Mouse (Mus musculus) heart, postnatal 0 days (tissue): ENCODE results near the gene Chst15.

Experiments used
- CTCF ChIP-seq: IDR thresholded peaks from 2 replicates; pipeline ENCODE4 v1.5.1; 2016; ENCODE audit warnings: antibody characterized with exemption, control low read depth, low read depth
- EP300 ChIP-seq: IDR thresholded peaks from 2 replicates; pipeline ENCODE4 v1.6.1; 2016; ENCODE audit warnings: antibody characterized with exemption, low read depth

DNA sequence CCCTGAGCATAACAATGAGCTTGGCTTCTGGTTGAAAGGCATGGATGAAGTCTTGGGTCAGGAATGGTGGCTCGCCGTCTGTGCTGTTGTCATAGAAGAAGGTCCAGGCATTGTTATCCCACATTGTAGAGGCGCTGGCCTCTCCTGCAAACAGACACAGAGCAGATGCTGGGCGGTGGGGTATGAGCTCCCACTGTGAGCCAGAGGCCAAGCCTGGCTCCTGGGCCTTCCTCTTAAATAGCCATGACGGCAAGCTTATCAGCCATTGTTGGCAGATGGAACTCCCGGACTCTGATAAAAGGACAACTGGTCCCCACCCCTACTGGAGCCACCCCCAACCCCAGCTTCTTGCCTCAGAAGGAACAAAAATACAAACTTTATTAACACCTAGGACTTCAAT is 54.3 kb downstream of the Chst15 start:
- no peak for TF ChIP-seq CTCF
- no peak for TF ChIP-seq EP300
